In genomic region chr2:28756201-28756600, GRCm38 (mm10) we compare ENCODE assay signal across 9 mouse cellular contexts. TPM values are rescaled to one million over a fixed set of nuclear protein-coding genes. Genes with fewer than 3 reads are reported as not detected.
DNase-seq lines count a peak whose midpoint lies in the region; ATAC-seq lines count a peak whose summit lies in the region.
"Had no signal": no experiment of that assay in that cellular context is flagged by ENCODE, and none has a peak within 500 bp of the region (broad histone marks: within the 10 kb centered on the region; RNA-seq: fewer than 3 reads in every experiment).

No protein-coding gene starts in this region.

- no peak overlapping the region for H3K9ac ChIP-seq in liver, embryonic 13.5 days
- H3K9ac ChIP-seq: hindbrain, embryonic 15.5 days had no signal

- H3K4me2 ChIP-seq in liver, embryonic 13.5 days: no peak overlapping the region
- H3K4me2 ChIP-seq: hindbrain, embryonic 15.5 days had no signal

- peaks cover 7% of the 10 kb centered on the region; the same call in 1 of the 2 replicates for H3K4me1 ChIP-seq in liver, embryonic 13.5 days (replicated peaks)

- no peaks in the 10 kb centered on the region for H3K9me3 ChIP-seq in liver, embryonic 13.5 days (replicated peaks)
- H3K9me3 ChIP-seq: hindbrain, embryonic 15.5 days had no signal

- ATAC-seq in liver, embryonic 13.5 days (ENCODE audit: low read depth): no peak

- no peaks in the 10 kb centered on the region for H3K36me3 ChIP-seq in liver, embryonic 13.5 days
- H3K36me3 ChIP-seq: hindbrain, embryonic 15.5 days had no signal

- 34% methylated on average over 4 of the region's 4 CpGs for WGBS in liver, embryonic 13.5 days (ENCODE audit: insufficient replicate concordance)

- peak; percentile 63 for DNase-seq in adrenal gland, postnatal 10 days
- DNase-seq in adrenal gland, adult 2 months: no peak
- DNase-seq in right cerebral cortex, adult 2 months (ENCODE audit: low spot score in 2 of 2): peak; percentile 25 to 33
- DNase-seq in right cerebral cortex, adult 18-20 months: no peak
- DNase-seq in embryo, embryonic 11.5 days (ENCODE audit: low read depth, low spot score): peak; percentile 57
- peak; percentile 48 for DNase-seq in kidney, adult 18-20 months
- peak; percentile 29 for DNase-seq in liver, embryonic 13.5 days
- peak; percentile 13 for DNase-seq in skeletal muscle tissue, adult 2 months (ENCODE audit: low read depth, low spot score)

- peaks cover 43% of the 10 kb centered on the region for H3K27me3 ChIP-seq in liver, embryonic 13.5 days

- H3K4me3 ChIP-seq in liver, embryonic 13.5 days (replicated peaks): no peak overlapping the region
- H3K4me3 ChIP-seq: hindbrain, embryonic 15.5 days had no signal

- no peak overlapping the region for H3K27ac ChIP-seq in liver, embryonic 13.5 days
- H3K27ac ChIP-seq: hindbrain, embryonic 15.5 days had no signal

RNA-seq across cellular contexts. Expression of gene Ak8, which starts 56.2 kb away (rescaled TPM):
- under 1 TPM; 0.18 to 0.33 TPM for total RNA-seq in adrenal gland, postnatal 10 days (2021)
- under 1 TPM; 0.29 to 0.38 TPM for total RNA-seq in adrenal gland, adult 2 months (2021)
- 0.29 and 0.44 TPM in 2 replicates for polyA plus RNA-seq in adrenal gland, adult 2 months (2012; rRNA removed)
- polyA plus RNA-seq in liver, embryonic 13.5 days (2015; fragmentation: Nextera tagmentation; extraction: Ambion mirVana): 0.16 and 0.34 TPM in 2 replicates

RNA-seq across cellular contexts. Expression of gene Spaca9, which starts 56.7 kb away (rescaled TPM):
- total RNA-seq in adrenal gland, postnatal 10 days (2021): 1 to 10 TPM; 1.4 to 2.1 TPM
- total RNA-seq in adrenal gland, adult 2 months (2021): under 1 TPM in 1 of 2 experiments, not detected in 1; 0.92 TPM
- polyA plus RNA-seq in adrenal gland, adult 2 months (2012; rRNA removed): 0.84 TPM in 1 of 2 replicates, not detected in the other
- polyA plus RNA-seq in liver, embryonic 13.5 days (2015; fragmentation: Nextera tagmentation; extraction: Ambion mirVana): 2.0 and 2.4 TPM in 2 replicates

Comparison
In these comparisons a context has a peak if more than half of its experiments do, and no peak if none do; other contexts are left out.
1. DNase-seq: peak in adrenal gland, postnatal 10 days (single experiment), right cerebral cortex, adult 2 months (2 of 2), embryo, embryonic 11.5 days (single experiment), kidney, adult 18-20 months (single experiment), liver, embryonic 13.5 days (single experiment) and skeletal muscle tissue, adult 2 months (single experiment); none in adrenal gland, adult 2 months (single experiment) and right cerebral cortex, adult 18-20 months (single experiment).